Mouse (Mus musculus): Measurements from ENCODE around the gene Defb43.

Defb43 gene

DNA sequence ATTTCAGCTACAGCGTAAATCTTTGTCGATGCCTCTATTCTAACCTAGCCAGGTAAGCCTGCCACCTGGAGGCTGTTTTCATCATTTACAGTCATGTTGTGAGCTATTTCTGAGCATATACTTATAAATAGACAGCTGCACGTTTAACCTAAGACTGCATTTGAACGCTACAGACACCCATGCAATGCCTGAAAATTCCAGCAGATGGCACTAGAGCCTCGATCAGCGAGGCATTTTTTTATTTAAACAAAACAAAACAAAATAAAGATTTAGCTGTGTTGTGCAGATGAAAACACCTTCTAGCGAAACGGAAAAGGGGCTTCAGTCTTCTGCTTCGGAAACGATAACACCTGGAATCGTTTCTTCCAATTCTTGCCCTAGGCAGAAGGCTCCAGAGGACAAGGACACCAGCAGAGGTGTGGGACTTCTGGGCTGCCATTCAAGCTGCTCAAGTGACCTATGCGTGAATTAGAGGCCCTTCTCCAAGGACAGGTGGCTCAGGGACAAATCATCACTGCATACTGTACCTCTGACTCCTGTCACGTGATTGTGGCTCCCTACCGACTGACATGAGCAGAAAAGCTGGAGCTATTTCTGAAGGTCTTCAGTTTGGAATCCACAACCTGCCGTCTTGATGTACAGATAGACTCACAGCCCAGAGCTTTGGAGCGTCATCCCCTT, 55.2 kb downstream of the Defb43 start:
- peak; percentile 51 for DNase-seq (ENCODE audit: low read depth, low spot score)
